ENCODE assay signal across 9 mouse cellular contexts in the genomic region with DNA sequence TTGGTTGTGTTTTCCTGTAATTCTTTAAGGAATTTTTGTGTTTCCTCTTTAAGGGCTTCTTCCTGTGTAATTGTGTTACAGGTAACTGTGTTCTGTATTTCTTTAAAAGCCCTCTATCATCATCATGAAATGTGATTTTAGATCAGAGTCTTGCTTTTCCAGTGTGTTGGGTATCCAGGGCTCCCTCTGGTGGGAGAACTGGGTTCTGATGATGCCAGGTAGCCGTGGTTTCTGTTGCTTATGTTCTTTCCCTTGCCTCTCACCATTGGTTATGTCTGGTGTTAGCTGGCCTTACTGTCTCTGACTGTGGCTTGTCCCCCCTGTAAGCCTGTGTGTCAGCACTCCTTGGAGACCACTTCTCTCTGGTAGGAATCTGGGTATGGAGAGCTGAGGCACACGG. TPM values are rescaled to one million over a fixed set of nuclear protein-coding genes. Genes with fewer than 3 reads are reported as not detected.
A peak's percentile ranks its signal among the peaks of the same experiment; 100 is the strongest.
DNase-seq lines count a peak whose midpoint lies in the region; ATAC-seq lines count a peak whose summit lies in the region.
"Had no signal": no experiment of that assay in that cellular context is flagged by ENCODE, and none has a peak within 500 bp of the region (broad histone marks: within the 10 kb centered on the region; RNA-seq: fewer than 3 reads in every experiment).

No protein-coding gene starts in this region.

- peaks cover 22% of the 10 kb centered on the region for H3K36me3 ChIP-seq in heart, embryonic 11.5 days (ENCODE audit: control insufficient read depth, insufficient read depth, low read length)
- H3K36me3 ChIP-seq in neural tube, embryonic 11.5 days (ENCODE audit: control insufficient read depth, insufficient read depth, low read length), result peaks cover 12% of the 10 kb centered on the region
- peaks cover 56% of the 10 kb centered on the region for H3K36me3 ChIP-seq in neural tube, embryonic 15.5 days
- H3K36me3 ChIP-seq in splenic B cell, adult 2 months (ENCODE audit: control insufficient read depth, insufficient read depth, low read length, poor library complexity, severe bottlenecking), result peaks cover 9% of the 10 kb centered on the region; the same call in 1 of the 2 replicates

- no peak overlapping the region for H3K4me2 ChIP-seq in heart, embryonic 11.5 days
- H3K4me2 ChIP-seq in neural tube, embryonic 11.5 days (ENCODE audit: low read depth), result no peak overlapping the region
- H3K4me2 ChIP-seq in neural tube, embryonic 15.5 days, result no peak overlapping the region
- H3K4me2 ChIP-seq: neural tube, embryonic 12.5 days had no signal

- no peaks in the 10 kb centered on the region for H3K9me3 ChIP-seq in heart, embryonic 11.5 days (replicated peaks; ENCODE audit: control insufficient read depth, low read length)
- H3K9me3 ChIP-seq in neural tube, embryonic 11.5 days (ENCODE audit: control insufficient read depth, low read length), result no peaks in the 10 kb centered on the region
- no peaks in the 10 kb centered on the region for H3K9me3 ChIP-seq in neural tube, embryonic 15.5 days (replicated peaks)
- H3K9me3 ChIP-seq: neural tube, embryonic 12.5 days had no signal

- H3K27ac ChIP-seq in heart, embryonic 11.5 days (ENCODE audit: low read depth, low read length), result no peak overlapping the region
- H3K27ac ChIP-seq in neural tube, embryonic 11.5 days (ENCODE audit: low read depth, low read length), result no peak overlapping the region
- no peak overlapping the region for H3K27ac ChIP-seq in neural tube, embryonic 15.5 days (replicated peaks)
- H3K27ac ChIP-seq: neural tube, embryonic 12.5 days had no signal

- DNase-seq in heart, postnatal 36 days, result peak; percentile 15 to 19
- DNase-seq in neural tube, embryonic 11.5 days (ENCODE audit: low spot score), result peak; percentile 32
- DNase-seq in cerebellum, postnatal 14 days, result peak; percentile 32 to 44
- peak; percentile 66 for DNase-seq in splenic B cell, adult 2 months (ENCODE audit: low read depth, low spot score)
- no peak for DNase-seq in ovary, adult 18-20 months (ENCODE audit: low spot score)
- no peak for DNase-seq in layer of hippocampus, postnatal 14 days (ENCODE audit: low spot score in 2 of 2)

- no peak for ATAC-seq in heart, embryonic 11.5 days (replicated peaks; ENCODE audit: insufficient number of reproducible peaks, low FRiP score, low TSS enrichment)
- ATAC-seq in neural tube, embryonic 11.5 days (ENCODE audit: insufficient read depth, low FRiP score, low TSS enrichment), result no peak
- ATAC-seq in neural tube, embryonic 15.5 days (ENCODE audit: low FRiP score), result no peak

- no peaks in the 10 kb centered on the region for H3K4me1 ChIP-seq in heart, embryonic 11.5 days (ENCODE audit: control insufficient read depth, insufficient read depth, low read length)
- H3K4me1 ChIP-seq in neural tube, embryonic 11.5 days (ENCODE audit: control insufficient read depth, insufficient read depth, low read length), result no peaks in the 10 kb centered on the region
- H3K4me1 ChIP-seq in neural tube, embryonic 15.5 days, result no peaks in the 10 kb centered on the region
- H3K4me1 ChIP-seq: neural tube, embryonic 12.5 days had no signal

- no peak overlapping the region for H3K9ac ChIP-seq in heart, embryonic 11.5 days (ENCODE audit: low read depth, low read length)
- no peak overlapping the region for H3K9ac ChIP-seq in neural tube, embryonic 11.5 days (ENCODE audit: low read length)
- no peak overlapping the region for H3K9ac ChIP-seq in neural tube, embryonic 15.5 days (replicated peaks)
- H3K9ac ChIP-seq: neural tube, embryonic 12.5 days had no signal

- H3K27me3 ChIP-seq in heart, embryonic 11.5 days (ENCODE audit: control insufficient read depth, insufficient read depth, low read length), result no peaks in the 10 kb centered on the region
- no peaks in the 10 kb centered on the region for H3K27me3 ChIP-seq in neural tube, embryonic 11.5 days (ENCODE audit: control insufficient read depth, insufficient read depth, low read length)
- no peaks in the 10 kb centered on the region for H3K27me3 ChIP-seq in neural tube, embryonic 15.5 days (replicated peaks)
- no peaks in the 10 kb centered on the region for H3K27me3 ChIP-seq in splenic B cell, adult 2 months (ENCODE audit: control insufficient read depth, insufficient read depth, low read length, poor library complexity, severe bottlenecking)
- H3K27me3 ChIP-seq: neural tube, embryonic 12.5 days had no signal

- H3K4me3 ChIP-seq in heart, embryonic 11.5 days (ENCODE audit: low read depth, low read length), result no peak overlapping the region
- no peak overlapping the region for H3K4me3 ChIP-seq in neural tube, embryonic 11.5 days (ENCODE audit: low read depth, low read length)
- no peak overlapping the region for H3K4me3 ChIP-seq in neural tube, embryonic 15.5 days (replicated peaks)
- H3K4me3 ChIP-seq: neural tube, embryonic 12.5 days had no signal

- 64% methylated on average over 2 of the region's 2 CpGs for WGBS in heart, embryonic 11.5 days (ENCODE audit: insufficient replicate concordance)
- 84% methylated on average over 2 of the region's 2 CpGs for WGBS in neural tube, embryonic 11.5 days
- WGBS in neural tube, embryonic 15.5 days, result 70% methylated on average over 2 of the region's 2 CpGs

- intact Hi-C loops in heart, postnatal 36 days (cut with DNase I), result loop anchor here (5.0 to 10.0 kb wide), 2 partner anchors 88 to 461 kb away; partner anchors contain the start of gene Klhl24

RNA-seq across cellular contexts. Expression of gene Yeats2, which starts 44.5 kb away (rescaled TPM):
- 10 to 100 TPM; 10.3 to 12.3 TPM for total RNA-seq in heart, postnatal 36 days (2021)
- polyA plus RNA-seq in heart, embryonic 11.5 days (2014; fragmentation: Nextera tagmentation; extraction: Ambion mirVana), result 22.3 and 24.7 TPM in 2 replicates
- 39.7 and 41.5 TPM in 2 replicates for polyA plus RNA-seq in neural tube, embryonic 11.5 days (2014; fragmentation: Nextera tagmentation; extraction: Ambion mirVana)
- 18.1 and 20.0 TPM in 2 replicates for polyA plus RNA-seq in neural tube, embryonic 15.5 days (2015; fragmentation: Nextera tagmentation; extraction: Ambion mirVana)
- 10 to 100 TPM; 42.4 to 44.2 TPM for total RNA-seq in layer of hippocampus, postnatal 14 days (2021)

RNA-seq across cellular contexts. Expression of gene Map6d1, which starts 55.8 kb away (rescaled TPM):
- total RNA-seq in heart, postnatal 36 days (2021), result 1 to 10 TPM; 1.3 to 1.5 TPM
- polyA plus RNA-seq in heart, embryonic 11.5 days (2014; fragmentation: Nextera tagmentation; extraction: Ambion mirVana), result 1.8 TPM in 2 replicates
- 1.8 and 2.0 TPM in 2 replicates for polyA plus RNA-seq in neural tube, embryonic 11.5 days (2014; fragmentation: Nextera tagmentation; extraction: Ambion mirVana)
- polyA plus RNA-seq in neural tube, embryonic 15.5 days (2015; fragmentation: Nextera tagmentation; extraction: Ambion mirVana), result 7.9 and 9.0 TPM in 2 replicates
- total RNA-seq in layer of hippocampus, postnatal 14 days (2021), result 10 to 100 TPM; 34.0 to 34.6 TPM

Comparison
In these comparisons a context has a peak if more than half of its experiments do, and no peak if none do; other contexts are left out.
1. DNase-seq: peak in heart, postnatal 36 days (2 of 2), neural tube, embryonic 11.5 days (single experiment), cerebellum, postnatal 14 days (2 of 2) and splenic B cell, adult 2 months (single experiment); none in ovary, adult 18-20 months (single experiment) and layer of hippocampus, postnatal 14 days (0 of 2).